Mouse (Mus musculus) heart, postnatal 0 days (tissue): ENCODE measurements at regions not wholly inside any gene's neighbourhood (a gene's known extent, or its start where the extent isn't known, plus 50 kb on each side); places are given as distances from the start of the nearest gene placed in this dataset.

ENCODE experiments used
- ATAC-seq: fragments of 200-750 bp; cut with Nextera tagmentation; 2 replicates; pipeline ENCODE4 v1.8.0; 2017; ENCODE audit warnings: low read depth, moderate number of reproducible peaks, moderate library complexity; ENCODE audit not compliant: insufficient read depth
- DNase-seq: peaks from one replicate; pipeline ENCODE4 v3.0.0-alpha.2; 2016; ENCODE audit warnings: low spot score
- H3K27ac ChIP-seq: fragments of 300-500 bp; sonication (generic); 2 replicates; pipeline ENCODE4 v1.5.1; 2014; ENCODE audit warnings: low read depth, mild to moderate bottlenecking
- H3K27me3 ChIP-seq: fragments of 300-500 bp; sonication (generic); 2 replicates; pipeline ENCODE4 v1.6.1; 2014; ENCODE audit warnings: low read length, mixed read lengths; ENCODE audit not compliant: control insufficient read depth, insufficient read depth
- H3K36me3 ChIP-seq: fragments of 300-500 bp; sonication (generic); replicated peaks from 2 replicates; pipeline ENCODE4 v1.6.1; 2014; ENCODE audit warnings: low read length, mixed read lengths; ENCODE audit not compliant: control insufficient read depth, insufficient read depth
- H3K4me1 ChIP-seq: fragments of 300-500 bp; sonication (generic); 2 replicates; pipeline ENCODE4 v1.6.1; 2014; ENCODE audit warnings: antibody characterized with exemption; ENCODE audit not compliant: control insufficient read depth, insufficient read depth
- H3K4me2 ChIP-seq: fragments of 300-500 bp; sonication (generic); 2 replicates; pipeline ENCODE4 v1.6.1; 2014; ENCODE audit warnings: low read depth, mild to moderate bottlenecking, low read length, moderate library complexity
- H3K4me3 ChIP-seq: fragments of 300-500 bp; sonication (generic); 2 replicates; pipeline ENCODE4 v1.5.1; 2014; ENCODE audit warnings: low read depth, low read length
- H3K9ac ChIP-seq: fragments of 300-500 bp; sonication (generic); replicated peaks from 2 replicates; pipeline ENCODE4 v1.6.1; 2014; ENCODE audit warnings: low read depth, low read length, mixed read lengths
- H3K9me3 ChIP-seq: fragments of 300-500 bp; sonication (generic); replicated peaks from 2 replicates; pipeline ENCODE4 v1.6.1; 2016; ENCODE audit warnings: low read length; ENCODE audit not compliant: control insufficient read depth
- CTCF ChIP-seq: IDR thresholded peaks from 2 replicates; pipeline ENCODE4 v1.5.1; 2016; ENCODE audit warnings: antibody characterized with exemption, control low read depth, low read depth
- EP300 ChIP-seq: IDR thresholded peaks from 2 replicates; pipeline ENCODE4 v1.6.1; 2016; ENCODE audit warnings: antibody characterized with exemption, low read depth
- WGBS: fragments of 180-500 bp; shearing (Covaris S2); extraction: QIAGEN DNeasy Blood & Tissue Kit; methylation state at CpG from one replicate; pipeline ENCODE4 v1.1.7; 2014; 5-methylcytosine and 5-hydroxymethylcytosine counted together

- TF ChIP-seq CTCF (no peak), EP300 (no peak)
- Histone ChIP-seq H3K27me3 (0 out of 2 replicates have a peak, but pooled peaks cover 8% of the 10 kb centered on the region), H3K4me3 (no peak overlapping the region), H3K27ac (no peak overlapping the region), H3K36me3 (no peaks in the 10 kb centered on the region), H3K9ac (no peak overlapping the region), H3K9me3 (no peaks in the 10 kb centered on the region), H3K4me1 (no peaks in the 10 kb centered on the region), H3K4me2 (no peak overlapping the region)
- DNase-seq (no peak), ATAC-seq (no peak)
- 78% methylated on average over 7 of the region's 7 CpGs for WGBS
Measured at GRCm38 (mm10) chr5:118923357-118923756, 362.9 kb downstream of the Med13l start.

- Histone ChIP-seq H3K27me3 (peaks cover 23% of the 10 kb centered on the region), H3K9me3 (no peaks in the 10 kb centered on the region), H3K36me3 (no peaks in the 10 kb centered on the region), H3K4me2 (no peak overlapping the region), H3K4me1 (no peaks in the 10 kb centered on the region), H3K4me3 (no peak overlapping the region), H3K9ac (no peak overlapping the region), H3K27ac (no peak overlapping the region)
- WGBS, result 93% methylated on average over 4 of the region's 4 CpGs
- ATAC-seq (no peak), DNase-seq (no peak)
- TF ChIP-seq CTCF (0 out of 2 replicates have a peak, but pooled peaks have one; percentile 0), EP300 (no peak)
Measured at GRCm38 (mm10) chr5:118929037-118929436, 368.6 kb downstream of the Med13l start.

- no peaks in the 10 kb centered on the region for H3K4me1 ChIP-seq
- TF ChIP-seq CTCF (no peak), EP300 (no peak)
- peak overlapping the region; percentile 43 for H3K4me2 ChIP-seq
- no peaks in the 10 kb centered on the region for H3K36me3 ChIP-seq
- no peak overlapping the region for H3K27ac ChIP-seq
- WGBS, result 8% methylated on average over 23 of the region's 23 CpGs
- H3K4me3 ChIP-seq, result peak overlapping the region; percentile 23; the same call in 1 of the 2 replicates
- ATAC-seq, result no peak
- H3K9ac ChIP-seq, result no peak overlapping the region
- H3K27me3 ChIP-seq, result peaks cover 18% of the 10 kb centered on the region
- no peak for DNase-seq
- H3K9me3 ChIP-seq, result no peaks in the 10 kb centered on the region
Measured at GRCm38 (mm10) chr5:118929990-118930501, 369.6 kb downstream of the Med13l start.

- no peak overlapping the region for H3K4me3 ChIP-seq
- 83% methylated on average over 12 of the region's 12 CpGs for WGBS
- TF ChIP-seq CTCF (no peak), EP300 (no peak)
Measured at GRCm38 (mm10) chr5:118939336-118940039, 379.0 kb downstream of the Med13l start.

GRCm38 (mm10) chr5:118944256-118944655 is 383.8 kb downstream of the Med13l start:
- H3K27me3 ChIP-seq, result no peaks in the 10 kb centered on the region
- no peak for ATAC-seq
- no peak overlapping the region for H3K4me3 ChIP-seq
- H3K9me3 ChIP-seq, result no peaks in the 10 kb centered on the region
- no peaks in the 10 kb centered on the region for H3K36me3 ChIP-seq
- no peak overlapping the region for H3K9ac ChIP-seq
- DNase-seq, result no peak
- TF ChIP-seq CTCF (no peak), EP300 (no peak)
- WGBS, result 56% methylated on average over 7 of the region's 7 CpGs
- H3K4me1 ChIP-seq, result no peaks in the 10 kb centered on the region
- H3K4me2 ChIP-seq, result no peak overlapping the region
- H3K27ac ChIP-seq, result no peak overlapping the region

More at GRCm38 (mm10) chr5:118939336-118940039, 379.0 kb downstream of the Med13l start:
- H3K9ac ChIP-seq, result no peak overlapping the region
- no peaks in the 10 kb centered on the region for H3K27me3 ChIP-seq
- no peak for ATAC-seq
- no peak overlapping the region for H3K27ac ChIP-seq
- no peak for DNase-seq
- H3K4me2 ChIP-seq, result no peak overlapping the region
- H3K9me3 ChIP-seq, result no peaks in the 10 kb centered on the region
- H3K36me3 ChIP-seq, result no peaks in the 10 kb centered on the region
- H3K4me1 ChIP-seq, result no peaks in the 10 kb centered on the region

- ATAC-seq, result no peak
- no peaks in the 10 kb centered on the region for H3K36me3 ChIP-seq
- WGBS, result 18% methylated on average over 8 of the region's 8 CpGs
- no peaks in the 10 kb centered on the region for H3K4me1 ChIP-seq
- H3K9me3 ChIP-seq, result no peaks in the 10 kb centered on the region
- no peak overlapping the region for H3K9ac ChIP-seq
- no peak overlapping the region for H3K4me3 ChIP-seq
- H3K4me2 ChIP-seq, result peak overlapping the region; percentile 5; the same call in 1 of the 2 replicates
- DNase-seq, result no peak
- H3K27me3 ChIP-seq, result no peaks in the 10 kb centered on the region
- H3K27ac ChIP-seq, result no peak overlapping the region
- no peak for TF ChIP-seq EP300
- no peak for TF ChIP-seq CTCF
Measured at GRCm38 (mm10) chr5:118946090-118946489, 385.6 kb downstream of the Med13l start.
